Mouse (Mus musculus) cerebellum, postnatal 36 days (tissue): ENCODE measurements at regions not wholly inside any gene's neighbourhood (a gene's known extent, or its start where the extent isn't known, plus 50 kb on each side); places are given as distances from the start of the nearest gene placed in this dataset.

Experiments used
- DNase-seq, 2 experiments: peaks; one replicate each; pipeline ENCODE4 v3.0.0; 2021 to 2022; ENCODE audit warnings: mixed read lengths in 2 of 2

GRCm38 (mm10) chr11:56442381-56442780 is 401.6 kb upstream of the Nmur2 start:
- no peak for DNase-seq

DNA sequence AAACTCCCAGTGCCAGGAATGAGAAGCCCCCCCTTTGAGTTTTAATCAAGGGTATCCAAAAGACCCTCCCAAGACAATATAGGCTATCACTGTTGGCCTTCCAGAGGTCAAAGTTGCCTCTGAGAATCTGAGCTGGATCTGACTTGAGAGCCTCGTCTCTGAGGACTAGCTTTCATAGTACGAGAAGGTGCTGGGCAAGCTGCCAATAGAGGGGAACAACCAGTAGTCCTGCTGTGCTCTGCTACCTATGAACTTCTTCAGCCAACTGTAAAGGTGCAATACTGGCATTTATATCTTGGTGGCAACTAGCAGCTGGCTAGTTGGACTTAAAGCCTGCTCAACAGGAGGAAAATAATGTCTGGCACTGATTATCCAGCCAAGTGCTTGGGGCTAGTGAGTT is 400.3 kb upstream of the Nmur2 start:
- no peak for DNase-seq

GRCm38 (mm10) chr11:56431089-56431488 is 390.3 kb upstream of the Nmur2 start:
- DNase-seq = no peak

DNA sequence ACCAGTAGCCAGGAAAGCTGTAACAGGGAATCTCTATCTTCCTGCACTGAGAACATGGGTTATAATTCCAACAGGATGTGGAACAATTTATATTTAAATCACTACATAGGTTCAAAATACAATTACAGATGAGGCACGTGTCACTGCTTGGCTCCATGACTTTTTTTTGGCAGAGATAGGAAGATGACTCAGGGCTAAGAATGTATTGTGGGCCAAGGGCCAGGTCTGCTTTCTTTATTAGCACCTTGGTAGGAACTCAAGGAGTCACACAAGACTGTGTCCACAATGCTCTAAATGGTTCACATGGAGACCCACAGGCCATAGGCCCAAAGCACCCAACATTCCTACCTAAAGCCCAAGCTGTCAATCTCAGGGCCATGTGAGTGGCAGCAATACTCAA is 344.0 kb upstream of the Nmur2 start:
- no peak for DNase-seq

DNA sequence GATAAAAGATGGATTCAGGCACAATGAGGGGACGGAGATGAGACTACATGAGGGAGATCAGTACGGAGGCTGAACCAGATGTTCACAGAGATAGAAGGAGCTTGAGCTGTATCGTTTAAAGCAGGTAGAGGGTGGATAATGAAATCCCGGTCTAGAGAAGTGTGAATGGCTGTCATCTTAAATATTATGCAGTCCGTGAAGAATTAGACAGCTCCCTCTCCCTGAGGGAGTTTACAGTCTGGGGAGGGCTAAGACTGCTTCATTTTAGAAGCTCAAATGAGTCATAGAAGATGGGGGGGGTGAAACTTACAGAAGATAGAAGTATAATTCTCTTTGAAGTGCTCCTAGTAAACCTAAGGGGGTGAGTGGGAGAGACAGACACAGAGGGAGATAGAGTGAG is 336.7 kb upstream of the Nmur2 start:
- no peak for DNase-seq

DNA sequence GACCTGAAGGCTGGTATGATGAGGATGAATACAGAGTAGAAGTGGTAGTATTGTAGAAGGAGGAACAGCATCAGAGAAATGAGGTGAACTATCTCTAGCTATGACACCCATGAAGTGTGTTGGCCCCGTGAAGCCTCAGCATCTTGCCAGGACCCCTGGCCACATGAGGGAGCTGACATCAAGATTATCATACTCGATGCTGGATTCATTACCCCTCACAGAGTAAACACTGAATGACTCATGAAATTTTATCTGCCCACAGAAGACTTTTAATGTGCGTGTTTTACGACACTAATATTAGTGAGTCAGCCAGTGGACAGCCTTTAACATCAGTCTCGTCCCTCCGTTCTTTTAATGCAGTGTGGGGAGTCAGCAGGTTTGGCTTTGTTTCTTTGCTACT is 333.5 kb upstream of the Nmur2 start:
- DNase-seq = no peak

DNA sequence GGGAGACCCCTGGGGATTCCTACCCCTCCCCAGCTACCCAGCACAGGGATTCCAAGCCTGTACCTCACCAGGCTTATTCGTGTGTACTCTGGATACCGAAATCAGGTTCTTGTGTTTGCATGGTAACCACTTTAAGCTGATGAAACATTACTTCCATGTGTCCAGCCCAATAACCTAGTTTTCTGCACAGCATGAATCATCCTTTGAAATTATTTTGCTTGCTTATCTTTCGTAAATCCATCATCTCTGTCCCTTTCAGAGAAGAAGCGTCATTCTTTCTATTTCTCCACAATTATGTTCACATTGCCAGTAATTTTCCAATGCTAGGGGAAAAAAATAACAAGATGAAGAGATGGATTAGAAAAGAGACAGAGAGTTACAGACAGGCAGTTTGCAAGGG is 332.8 kb upstream of the Nmur2 start:
- DNase-seq = no peak

DNA sequence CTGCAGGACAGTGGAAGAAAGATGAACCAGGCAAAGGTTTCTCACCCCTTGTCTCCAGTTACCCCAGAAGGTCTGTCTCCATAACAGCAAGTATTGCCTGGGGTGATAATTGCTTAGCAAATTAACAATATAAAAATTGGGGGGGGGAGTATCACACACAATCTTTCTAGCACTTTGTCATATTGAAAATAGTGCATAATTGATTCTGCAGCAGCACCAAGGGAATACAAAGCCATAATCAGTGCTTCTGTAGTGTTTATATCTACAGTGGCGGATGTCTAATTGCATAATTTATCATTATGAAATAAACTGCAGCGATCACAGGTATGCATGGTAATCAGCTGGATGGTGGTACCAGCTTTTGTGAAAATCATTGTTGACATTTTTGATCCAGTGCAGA is 316.9 kb upstream of the Nmur2 start:
- no peak for DNase-seq

DNA sequence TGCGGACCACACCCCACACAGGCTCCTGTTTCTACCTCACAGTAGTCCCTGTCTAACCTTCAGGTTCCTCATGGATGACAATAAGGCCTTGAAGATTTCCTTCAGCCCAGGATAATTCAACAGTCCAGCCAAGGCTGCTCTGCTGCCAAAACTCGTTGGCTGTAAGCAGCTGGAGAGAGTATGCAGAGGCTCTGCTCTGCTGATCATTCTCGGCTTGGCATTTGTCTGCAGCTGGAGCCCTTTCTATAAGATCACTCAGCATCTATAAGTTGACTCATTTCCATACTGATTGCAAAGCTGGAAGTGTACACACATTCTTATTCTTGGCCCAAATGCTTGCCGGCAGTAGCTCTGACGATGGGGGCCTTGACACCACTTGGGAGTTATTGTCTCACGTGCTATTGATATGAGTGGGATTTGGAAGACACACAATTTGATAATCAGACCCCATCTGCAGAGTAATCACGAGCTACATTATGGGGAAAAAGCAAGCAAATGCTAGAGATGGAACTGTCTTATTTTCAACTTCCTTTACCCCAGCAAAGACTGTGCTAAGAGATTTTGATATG is 311.1 kb upstream of the Nmur2 start:
- DNase-seq = no peak

DNA sequence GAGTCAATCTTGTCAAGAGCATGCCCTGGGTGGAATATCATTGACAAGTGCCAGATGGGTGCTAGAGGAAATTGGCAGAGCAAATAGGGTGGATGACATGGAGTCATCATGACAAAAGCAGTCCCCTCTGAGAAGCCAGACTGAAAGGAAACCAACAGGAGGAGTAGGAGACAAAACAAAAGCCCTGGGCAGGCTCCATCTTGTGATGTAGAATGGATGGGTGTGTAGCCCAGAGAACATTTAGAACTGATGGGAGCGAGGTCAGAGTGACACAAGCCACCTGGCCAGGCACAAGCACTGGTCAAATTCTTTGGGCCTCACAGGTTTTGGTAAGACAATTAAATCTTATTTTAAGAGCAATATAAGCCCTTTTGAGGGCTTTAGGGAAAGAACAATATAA is 310.4 kb upstream of the Nmur2 start:
- DNase-seq = no peak

- DNase-seq = no peak
These were observed 309.0 kb upstream of the Nmur2 start for GRCm38 (mm10) chr11:56349766-56350165.

GRCm38 (mm10) chr11:56348408-56348807 is 307.6 kb upstream of the Nmur2 start:
- no peak for DNase-seq

DNA sequence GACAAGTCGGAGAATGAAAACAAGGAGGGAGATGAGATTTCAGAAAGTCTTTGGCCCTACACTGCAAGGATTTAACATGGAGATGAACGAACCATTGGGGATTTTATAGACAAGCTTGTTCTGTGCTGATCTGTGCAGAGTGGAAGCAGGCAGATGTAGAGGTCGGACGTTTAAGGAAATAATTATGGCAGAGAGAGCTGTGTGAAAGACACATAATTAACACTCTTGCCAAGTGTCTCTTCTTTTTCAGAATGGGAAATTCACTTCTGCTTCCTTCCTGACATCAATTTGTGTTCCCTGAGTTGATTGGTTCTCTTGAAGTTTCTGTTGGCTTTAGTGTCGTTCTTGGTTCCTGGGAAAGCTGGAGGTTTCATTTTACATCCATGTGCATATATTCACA is 302.3 kb upstream of the Nmur2 start:
- DNase-seq = no peak

DNA sequence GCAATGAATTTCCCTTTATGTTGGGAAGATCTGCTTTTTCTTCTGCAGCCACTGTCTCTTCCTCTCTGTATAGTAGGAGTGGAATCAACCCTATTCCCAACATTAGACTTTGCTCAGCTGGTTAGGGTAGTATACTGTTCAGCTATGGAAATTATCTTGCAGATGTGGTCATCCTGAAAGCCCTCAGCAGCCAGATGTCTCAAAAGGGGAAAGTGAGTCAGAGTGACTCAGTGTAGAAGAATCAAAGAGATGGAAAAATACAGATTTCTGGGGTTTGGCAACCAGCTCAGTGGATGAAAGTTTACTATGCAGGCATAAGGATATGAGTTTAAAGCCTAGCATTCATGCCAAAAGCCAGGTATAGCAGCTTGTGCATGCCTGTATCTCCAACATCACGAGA is 300.9 kb upstream of the Nmur2 start:
- DNase-seq = no peak

- DNase-seq = no peak
These were observed 300.2 kb upstream of the Nmur2 start for GRCm38 (mm10) chr11:56341040-56341439.

GRCm38 (mm10) chr11:56338511-56338910 is 297.7 kb upstream of the Nmur2 start:
- DNase-seq = no peak

GRCm38 (mm10) chr11:56335937-56336336 is 295.1 kb upstream of the Nmur2 start:
- no peak for DNase-seq

GRCm38 (mm10) chr11:56320293-56320692 is 279.5 kb upstream of the Nmur2 start:
- no peak for DNase-seq

- no peak for DNase-seq
These were observed 274.6 kb upstream of the Nmur2 start for GRCm38 (mm10) chr11:56315221-56315987.

GRCm38 (mm10) chr11:56309549-56309948 is 268.7 kb upstream of the Nmur2 start:
- no peak for DNase-seq

- DNase-seq = no peak
These were observed 267.7 kb upstream of the Nmur2 start for GRCm38 (mm10) chr11:56308383-56309105.

DNA sequence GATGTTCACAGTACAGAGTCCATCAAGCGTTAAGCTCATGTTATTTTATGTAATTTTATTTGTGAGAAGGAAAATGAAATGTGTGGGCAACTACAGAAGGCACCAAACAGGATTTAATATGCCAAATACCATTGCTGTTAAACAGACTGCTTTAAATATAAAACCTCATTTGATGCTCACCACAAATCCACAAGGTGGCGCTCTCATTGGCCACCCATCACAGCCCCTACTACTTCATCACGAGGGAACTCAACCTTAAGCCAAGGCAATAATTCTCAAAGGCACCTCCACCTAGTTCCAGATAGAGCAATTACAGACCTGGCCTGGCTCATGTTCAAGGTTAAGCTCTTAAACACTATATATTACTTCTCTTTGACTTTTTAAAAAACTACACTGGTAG is 266.2 kb upstream of the Nmur2 start:
- no peak for DNase-seq

DNA sequence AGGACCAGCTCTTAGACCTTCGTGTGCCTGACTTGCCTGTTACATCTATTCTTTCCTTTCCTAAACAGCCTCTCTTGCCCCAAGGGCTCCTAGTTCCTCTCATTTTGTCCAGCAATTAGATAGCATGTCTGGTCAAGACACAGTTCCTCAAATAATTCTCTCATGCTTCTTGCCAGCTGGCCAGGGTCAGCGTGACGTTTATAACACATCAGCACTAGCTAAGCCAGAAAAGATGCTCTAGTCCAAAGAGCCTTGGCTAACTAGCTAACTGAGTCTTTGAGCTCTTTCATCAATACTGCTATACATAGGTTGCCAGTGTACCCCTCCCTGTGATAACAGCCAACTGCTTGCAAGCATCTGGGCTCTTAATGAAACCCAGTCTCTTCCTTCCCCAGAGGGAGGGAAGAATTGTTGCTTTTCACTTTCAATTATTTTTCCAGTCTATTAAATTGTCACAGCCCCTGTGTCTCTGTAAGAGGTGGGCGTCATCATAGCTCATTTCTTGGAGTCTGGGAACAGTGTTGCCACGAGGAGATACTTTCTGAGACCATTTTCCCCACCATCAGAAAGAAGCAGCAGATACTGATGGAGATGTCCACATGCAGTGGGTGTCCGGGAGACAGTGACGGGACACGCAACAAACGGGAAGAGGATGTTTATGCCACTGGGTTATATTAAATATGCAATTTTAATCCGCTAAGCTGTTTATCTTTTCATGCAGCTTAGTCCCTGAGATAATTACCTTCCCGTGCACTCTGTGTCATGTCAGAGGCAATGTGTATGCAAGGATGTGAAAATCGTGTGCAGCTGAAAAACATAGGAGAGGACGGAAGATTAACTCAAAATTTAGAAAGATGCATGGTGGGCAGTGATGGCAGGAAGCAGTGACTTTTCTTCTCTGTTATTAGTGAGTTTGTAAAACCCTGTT is 250.1 kb upstream of the Nmur2 start:
- no peak for DNase-seq
